Mouse (Mus musculus) embryonic facial prominence, embryonic 14.5 days (tissue): ENCODE data around the gene Gipr. TPM values are rescaled to one million over a fixed set of nuclear protein-coding genes. Genes with fewer than 3 reads are reported as not detected.
A peak's percentile ranks its signal among the peaks of the same experiment; 100 is the strongest.
"Not testable (repeated sequence)": the region's sequence is repeated elsewhere in the genome, so short reads cannot be mapped to it uniquely, and the experiment has no call there.

Source experiments
- ATAC-seq: fragments of 200-750 bp; cut with Nextera tagmentation; 2 replicates; pipeline ENCODE4 v1.8.0; 2017; ENCODE audit warnings: low read depth, moderate number of reproducible peaks, moderate TSS enrichment
- DNase-seq: peaks from one replicate; pipeline ENCODE4 v3.0.0-alpha.2; 2015; ENCODE audit warnings: low spot score
- H3K27ac ChIP-seq: fragments of 300-500 bp; sonication (generic); replicated peaks from 2 replicates; pipeline ENCODE4 v1.5.1; 2014; ENCODE audit warnings: low read depth, mild to moderate bottlenecking, low read length, moderate library complexity
- H3K27me3 ChIP-seq: fragments of 300-500 bp; sonication (generic); replicated peaks from 2 replicates; pipeline ENCODE4 v1.6.1; 2014; ENCODE audit warnings: low read length; ENCODE audit not compliant: control insufficient read depth, insufficient read depth
- H3K36me3 ChIP-seq: fragments of 300-500 bp; sonication (generic); 2 replicates; pipeline ENCODE4 v1.6.1; 2014; ENCODE audit warnings: low read length, mixed read lengths; ENCODE audit not compliant: control insufficient read depth, insufficient read depth
- H3K4me1 ChIP-seq: fragments of 300-500 bp; sonication (generic); 2 replicates; pipeline ENCODE4 v1.6.1; 2014; ENCODE audit warnings: antibody characterized with exemption, low read length; ENCODE audit not compliant: control insufficient read depth, insufficient read depth
- H3K4me2 ChIP-seq: fragments of 300-500 bp; sonication (generic); 2 replicates; pipeline ENCODE4 v1.6.1; 2014; ENCODE audit warnings: low read depth, mild to moderate bottlenecking, low read length, moderate library complexity, mixed read lengths
- H3K4me3 ChIP-seq: fragments of 300-500 bp; sonication (generic); 2 replicates; pipeline ENCODE4 v1.5.1; 2014; ENCODE audit warnings: low read depth, mild to moderate bottlenecking, low read length
- H3K9ac ChIP-seq: fragments of 300-500 bp; sonication (generic); 2 replicates; pipeline ENCODE4 v1.6.1; 2014; ENCODE audit warnings: low read depth, mild to moderate bottlenecking, low read length, moderate library complexity, mixed read lengths
- H3K9me3 ChIP-seq: fragments of 300-500 bp; sonication (generic); 2 replicates; pipeline ENCODE4 v1.6.1; 2016; ENCODE audit warnings: low read length; ENCODE audit not compliant: control insufficient read depth
- WGBS: fragments of 180-500 bp; shearing (Covaris S2); extraction: QIAGEN DNeasy Blood & Tissue Kit; methylation state at CpG from one replicate; pipeline ENCODE4 v1.1.7; 2014; 5-methylcytosine and 5-hydroxymethylcytosine counted together
- polyA plus RNA-seq: library from polyadenylated mRNA; unstranded; fragments of >200 nt; fragmentation: Nextera tagmentation; extraction: Ambion mirVana; gene quantifications from 2 replicates; pipeline ENCODE4 v1.2.1, GENCODE M21; 2014

Gene Gipr
- polyA plus RNA-seq, 1 experiment from 2014 or later = 0.60 TPM

DNA sequence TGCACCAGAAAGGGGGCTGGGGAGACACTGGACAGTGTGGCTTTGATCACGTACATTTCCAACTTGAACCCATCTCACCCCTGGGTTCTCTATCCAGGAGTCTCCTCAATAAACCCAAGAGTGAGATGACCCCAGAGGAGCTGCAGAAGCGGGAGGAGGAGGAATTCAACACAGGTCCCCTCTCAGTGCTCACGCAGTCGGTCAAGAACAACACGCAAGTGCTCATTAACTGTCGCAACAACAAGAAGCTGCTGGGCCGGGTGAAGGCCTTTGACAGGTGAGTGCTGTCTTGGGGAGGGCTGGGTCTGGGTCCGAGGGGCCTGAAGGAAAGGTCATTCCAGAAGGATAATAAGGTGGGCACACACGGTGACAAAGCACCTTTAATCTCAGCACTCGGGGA is 14.8 kb downstream of the Gipr start:
- H3K9me3 ChIP-seq, H3K4me3 ChIP-seq, H3K27ac ChIP-seq, H3K27me3 ChIP-seq, ATAC-seq, DNase-seq, H3K4me2 ChIP-seq: not testable (repeated sequence)
- WGBS = 90% methylated on average over 10 of the region's 10 CpGs
- Histone ChIP-seq H3K9ac (0 out of 2 replicates have a peak overlapping the region, but pooled peaks have one; percentile 67), H3K36me3 (peaks cover 40% of the 10 kb centered on the region), H3K4me1 (peaks cover 13% of the 10 kb centered on the region)

- Histone ChIP-seq H3K9me3 (no peaks in the 10 kb centered on the region), H3K4me3 (peak within 1 kb of the TSS; percentile 55), H3K27me3 (no peaks in the 10 kb centered on the region), H3K9ac (peak within 1 kb of the TSS; percentile 67), H3K4me2 (peak within 1 kb of the TSS; percentile 86), H3K4me1 (peaks cover 13% of the 10 kb centered on the region), H3K27ac (peak within 1 kb of the TSS; percentile 63), H3K36me3 (peaks cover 32% of the 10 kb centered on the region)
- 0% methylated on average over 24 of the region's 24 CpGs for WGBS
- ATAC-seq (peak; percentile 93), DNase-seq (peak; percentile 98)
Measured at GRCm38 (mm10) chr7:19149626-19150025, 16.3 kb downstream of the Gipr start, which contains the start of gene Snrpd2. TSS of gene Snrpd2 (plus strand) at chr7:19149722.

GRCm38 (mm10) chr7:19148875-19149541 is 16.9 kb downstream of the Gipr start, which contains the start of gene Qpctl:
TSS of gene Qpctl (minus strand) at chr7:19149291.
- peak; percentile 100 for DNase-seq
- peak within 1 kb of the TSS; percentile 86 for H3K4me2 ChIP-seq
- peaks cover 26% of the 10 kb centered on the region for H3K36me3 ChIP-seq
- H3K9me3 ChIP-seq = no peaks in the 10 kb centered on the region
- WGBS = under 1% methylated on average over 43 of the region's 43 CpGs
- H3K27ac ChIP-seq = peak within 1 kb of the TSS; percentile 63
- peak; percentile 98 for ATAC-seq
- H3K9ac ChIP-seq = peak within 1 kb of the TSS; percentile 67
- H3K27me3 ChIP-seq = no peaks in the 10 kb centered on the region
- peak within 1 kb of the TSS; percentile 55 for H3K4me3 ChIP-seq
- H3K4me1 ChIP-seq = peaks cover 13% of the 10 kb centered on the region

DNA sequence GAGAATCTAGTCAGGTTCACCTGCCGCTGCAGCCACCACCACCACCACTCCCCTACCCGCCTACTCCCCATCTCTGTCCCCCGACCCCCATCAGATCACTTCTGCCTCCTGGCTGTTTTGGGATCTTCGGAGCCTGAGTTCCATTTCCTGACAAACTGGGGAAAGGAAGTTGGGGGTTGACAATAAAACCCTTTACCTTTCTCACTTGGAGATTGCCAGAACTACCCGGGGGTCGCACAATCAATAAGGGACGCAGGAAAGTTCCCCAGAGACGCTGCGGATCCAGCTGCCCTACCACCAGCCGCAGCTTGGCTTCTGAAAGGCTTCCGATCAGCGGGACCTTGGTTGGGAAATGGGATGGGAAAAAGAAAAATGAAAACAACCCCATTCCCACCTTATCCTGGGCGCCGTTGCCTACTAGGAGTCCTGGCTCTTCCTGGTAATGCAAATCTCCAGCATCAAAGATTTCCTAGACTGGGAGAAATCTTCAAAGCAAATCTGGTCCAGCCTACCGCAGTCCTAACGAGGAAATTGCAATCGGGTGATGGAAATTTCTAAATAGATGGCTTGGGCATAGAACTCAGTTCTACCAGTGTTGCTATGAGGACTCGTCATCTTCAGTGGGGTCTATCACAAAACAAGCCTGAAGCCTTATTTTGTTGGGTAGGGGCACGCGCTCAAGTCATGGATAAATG is 17.6 kb downstream of the Gipr start:
- Histone ChIP-seq H3K4me1 (peaks cover 13% of the 10 kb centered on the region), H3K9me3 (no peaks in the 10 kb centered on the region), H3K36me3 (peaks cover 19% of the 10 kb centered on the region), H3K27me3 (no peaks in the 10 kb centered on the region), H3K27ac (peak overlapping the region; percentile 63), H3K4me3 (peak overlapping the region; percentile 55), H3K4me2 (peak overlapping the region; percentile 86), H3K9ac (peak overlapping the region; percentile 64)
- WGBS = 11% methylated on average over 20 of the region's 20 CpGs
- ATAC-seq (no peak), DNase-seq (no peak)

DNA sequence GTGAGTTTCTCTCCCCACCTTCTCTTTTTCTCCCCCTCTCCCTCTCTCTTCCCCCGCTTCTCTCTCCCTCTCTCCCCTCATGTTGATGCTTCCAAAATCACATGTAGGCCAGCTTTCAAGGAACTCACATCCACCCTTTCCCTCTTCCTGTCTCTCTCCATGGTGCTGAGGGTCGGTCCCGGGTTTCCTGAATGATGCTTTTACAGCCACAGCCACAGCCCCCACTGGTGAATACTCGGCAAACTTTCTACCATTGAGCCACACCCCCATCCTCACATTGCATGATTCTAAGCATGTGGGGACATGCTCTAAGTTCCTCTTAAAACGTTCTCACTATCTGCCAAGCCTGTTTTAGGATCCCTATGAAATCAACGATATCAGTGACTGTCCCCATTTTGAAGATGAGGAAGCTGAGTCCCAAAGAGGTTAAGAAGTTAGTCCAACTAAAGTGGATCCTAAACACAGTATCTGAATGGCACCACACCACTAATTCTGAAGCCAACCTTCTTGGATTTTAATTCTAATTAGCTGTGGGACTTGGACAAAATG is 18.4 kb downstream of the Gipr start:
- Histone ChIP-seq H3K4me2 (no peak overlapping the region), H3K27me3 (no peaks in the 10 kb centered on the region), H3K9me3 (no peaks in the 10 kb centered on the region), H3K4me3 (peak overlapping the region; percentile 55; the same call in 1 of the 2 replicates), H3K9ac (no peak overlapping the region), H3K4me1 (peaks cover 13% of the 10 kb centered on the region), H3K27ac (no peak overlapping the region), H3K36me3 (peaks cover 12% of the 10 kb centered on the region)
- DNase-seq (no peak), ATAC-seq (no peak)
- 38% methylated on average over 6 of the region's 6 CpGs for WGBS

- DNase-seq (no peak), ATAC-seq (no peak)
- H3K9ac ChIP-seq = no peak overlapping the region
- 83% methylated on average over 10 of the region's 10 CpGs for WGBS
- no peak overlapping the region for H3K27ac ChIP-seq
- peaks cover 6% of the 10 kb centered on the region for H3K36me3 ChIP-seq
- H3K4me1 ChIP-seq = peaks cover 13% of the 10 kb centered on the region
- no peak overlapping the region for H3K4me3 ChIP-seq
- no peaks in the 10 kb centered on the region for H3K27me3 ChIP-seq
- H3K4me2 ChIP-seq = no peak overlapping the region
- H3K9me3 ChIP-seq = no peaks in the 10 kb centered on the region
Measured at GRCm38 (mm10) chr7:19146793-19147192, 19.1 kb downstream of the Gipr start.

- H3K27me3 ChIP-seq = no peaks in the 10 kb centered on the region
- ATAC-seq (no peak), DNase-seq (no peak)
- peaks cover 68% of the 10 kb centered on the region for H3K36me3 ChIP-seq
- no peaks in the 10 kb centered on the region for H3K9me3 ChIP-seq
- WGBS = 45% methylated on average over 5 of the region's 5 CpGs
- H3K27ac ChIP-seq = no peak overlapping the region
- no peak overlapping the region for H3K4me2 ChIP-seq
- no peak overlapping the region for H3K4me3 ChIP-seq
- H3K4me1 ChIP-seq = no peaks in the 10 kb centered on the region
- H3K9ac ChIP-seq = no peak overlapping the region
Measured at GRCm38 (mm10) chr7:19137380-19137779, 28.5 kb downstream of the Gipr start.

- Histone ChIP-seq H3K4me3 (no peak overlapping the region), H3K9ac (no peak overlapping the region), H3K27me3 (no peaks in the 10 kb centered on the region), H3K36me3 (peaks cover 68% of the 10 kb centered on the region), H3K9me3 (no peaks in the 10 kb centered on the region), H3K27ac (no peak overlapping the region), H3K4me2 (no peak overlapping the region), H3K4me1 (peaks cover 3% of the 10 kb centered on the region; the same call in 1 of the 2 replicates)
- ATAC-seq (no peak), DNase-seq (no peak)
- WGBS = 93% methylated on average over 38 of the region's 38 CpGs
Measured at GRCm38 (mm10) chr7:19136673-19137334, 29.1 kb downstream of the Gipr start.
